Mouse (Mus musculus) small intestine, adult 2 months (tissue): Measurements from ENCODE around the gene Adamts8.

ENCODE experiments used
- CTCF ChIP-seq: fragments of 200-500 bp; IDR thresholded peaks from 2 replicates; pipeline ENCODE4 v1.5.1; 2012; ENCODE audit warnings: low read depth, mild to moderate bottlenecking, control low read depth, inconsistent platforms, low read length, moderate library complexity, mixed read lengths; ENCODE audit not compliant: insufficient replicate concordance, insufficient read length; ENCODE audit errors: extremely low read depth
- POLR2A ChIP-seq: fragments of 200-500 bp; IDR thresholded peaks from 2 replicates; pipeline ENCODE4 v1.6.1; 2012; ENCODE audit warnings: low read depth, mild to moderate bottlenecking, control low read depth, inconsistent platforms, low read length, moderate library complexity

DNA sequence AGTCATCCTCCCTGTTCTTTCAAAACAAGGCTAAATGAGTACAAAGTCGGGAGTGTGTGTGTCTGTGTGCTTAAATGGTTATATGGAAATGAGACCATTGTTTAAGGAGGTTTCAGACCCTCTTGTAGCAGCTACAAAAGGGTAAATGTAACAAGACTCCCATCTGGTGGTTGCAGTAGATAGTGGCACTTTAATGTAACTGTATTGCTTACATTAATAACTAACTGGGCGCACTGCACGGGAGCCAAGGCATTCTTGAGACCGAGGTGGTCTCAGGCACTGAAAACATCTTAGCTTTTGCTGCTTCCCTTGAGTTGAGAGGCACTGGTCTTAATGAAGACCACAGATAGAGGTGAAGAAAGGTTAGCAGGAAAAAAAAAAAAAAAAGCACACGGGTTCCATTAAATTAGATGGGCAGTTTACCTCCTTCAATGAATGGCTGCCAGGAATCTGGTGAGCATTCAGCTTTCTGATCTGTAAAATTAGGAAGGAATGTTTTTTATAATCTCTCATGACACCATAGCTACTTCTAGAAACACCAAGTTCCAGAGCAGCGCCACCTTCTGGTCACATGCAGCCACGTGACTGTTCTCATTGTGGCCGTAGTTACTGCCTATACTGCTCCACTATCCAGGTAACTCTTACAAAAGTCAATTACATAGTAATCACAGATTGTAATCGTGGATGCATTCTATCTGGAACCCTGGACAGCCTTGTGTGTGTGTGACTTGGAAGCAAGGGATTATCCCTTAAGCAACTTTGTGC lies 5.5 kb upstream of the Adamts8 start:
- TF ChIP-seq CTCF (peak; percentile 60; the same call in 1 of the 2 replicates), POLR2A (no peak)
